Mouse (Mus musculus) bone marrow macrophage, adult 2 months (primary cell): Measurements from ENCODE around the gene Begain. TPM values are rescaled to one million over a fixed set of nuclear protein-coding genes. Genes with fewer than 3 reads are reported as not detected.

Source experiments
- H3K27ac ChIP-seq: 2 replicates; pipeline ENCODE4 v1.5.1; 2012; ENCODE audit warnings: low read depth, low read length; ENCODE audit not compliant: insufficient read depth
- H3K4me1 ChIP-seq: 2 replicates; pipeline ENCODE4 v1.6.1; 2012; ENCODE audit warnings: low read length; ENCODE audit not compliant: control insufficient read depth, insufficient read depth
- H3K4me3 ChIP-seq: 2 replicates; pipeline ENCODE4 v1.5.1; 2012; ENCODE audit warnings: mild to moderate bottlenecking, low read length, moderate library complexity; ENCODE audit not compliant: insufficient read depth
- CTCF ChIP-seq: IDR thresholded peaks from 2 replicates; pipeline ENCODE4 v1.5.1; 2012; ENCODE audit warnings: low read depth, mild to moderate bottlenecking, low read length, moderate library complexity
- POLR2A ChIP-seq: IDR thresholded peaks from 2 replicates; pipeline ENCODE4 v1.6.1; 2012; ENCODE audit warnings: mild to moderate bottlenecking, low read depth, low read length, borderline replicate concordance
- polyA plus RNA-seq: library from polyadenylated mRNA; stranded (reverse); fragments of >200 nt; gene quantifications from 2 replicates; pipeline ENCODE4 v1.2.4, GENCODE M21; 2012; ENCODE audit not compliant: missing spikeins, insufficient read depth, insufficient read length

Gene Begain
- polyA plus RNA-seq, 1 experiment: not detected

GRCm38 (mm10) chr12:109010070-109010649, 57.9 kb downstream of the Begain start:
- Histone ChIP-seq H3K4me3 (no peak overlapping the region), H3K4me1 (no peaks in the 10 kb centered on the region), H3K27ac (no peak overlapping the region)
- TF ChIP-seq POLR2A: no peak
- TF ChIP-seq CTCF: no peak

- Histone ChIP-seq H3K4me1 (no peaks in the 10 kb centered on the region), H3K4me3 (no peak overlapping the region), H3K27ac (no peak overlapping the region)
- TF ChIP-seq POLR2A (no peak), CTCF (no peak)
Measured at GRCm38 (mm10) chr12:109002978-109003377, 65.0 kb downstream of the Begain start.

GRCm38 (mm10) chr12:108997249-108997648, 70.8 kb downstream of the Begain start:
- no peaks in the 10 kb centered on the region for H3K4me1 ChIP-seq
- TF ChIP-seq POLR2A (no peak), CTCF (no peak)
- no peak overlapping the region for H3K4me3 ChIP-seq

GRCm38 (mm10) chr12:108995976-108996636, 71.9 kb downstream of the Begain start:
- H3K4me1 ChIP-seq: peaks cover under 1% of the 10 kb centered on the region; the same call in 1 of the 2 replicates

More at GRCm38 (mm10) chr12:108997249-108997648, 70.8 kb downstream of the Begain start:
- H3K27ac ChIP-seq: no peak overlapping the region

GRCm38 (mm10) chr12:108994436-108995031, 73.5 kb downstream of the Begain start:
- Histone ChIP-seq H3K4me3 (0 out of 2 replicates have a peak overlapping the region, but pooled peaks have one; percentile 15), H3K4me1 (peaks cover 6% of the 10 kb centered on the region), H3K27ac (no peak overlapping the region)
- TF ChIP-seq CTCF (no peak), POLR2A (no peak)

More at GRCm38 (mm10) chr12:108995976-108996636, 71.9 kb downstream of the Begain start:
- TF ChIP-seq CTCF (no peak), POLR2A (no peak)
- Histone ChIP-seq H3K27ac (no peak overlapping the region), H3K4me3 (no peak overlapping the region)

- H3K4me3 ChIP-seq: no peak overlapping the region
- no peak overlapping the region for H3K27ac ChIP-seq
- TF ChIP-seq POLR2A (no peak), CTCF (no peak)
- H3K4me1 ChIP-seq: peaks cover 6% of the 10 kb centered on the region
Measured at GRCm38 (mm10) chr12:108993046-108993445, 75.0 kb downstream of the Begain start.

GRCm38 (mm10) chr12:108990425-108990824, 77.6 kb downstream of the Begain start:
- TF ChIP-seq CTCF (no peak), POLR2A (no peak)
- Histone ChIP-seq H3K4me3 (peak overlapping the region; percentile 45), H3K4me1 (peaks cover 6% of the 10 kb centered on the region), H3K27ac (peak overlapping the region; percentile 9; the same call in 1 of the 2 replicates)

- H3K27ac ChIP-seq: no peak overlapping the region
- H3K4me3 ChIP-seq: no peak overlapping the region
- no peak for TF ChIP-seq CTCF
- TF ChIP-seq POLR2A: no peak
- peaks cover 6% of the 10 kb centered on the region for H3K4me1 ChIP-seq
Measured at GRCm38 (mm10) chr12:108987448-108987847, 80.6 kb downstream of the Begain start.

GRCm38 (mm10) chr12:108985025-108985424, 83.0 kb downstream of the Begain start:
- Histone ChIP-seq H3K4me1 (no peaks in the 10 kb centered on the region), H3K27ac (no peak overlapping the region), H3K4me3 (no peak overlapping the region)
- TF ChIP-seq POLR2A: no peak
- TF ChIP-seq CTCF: no peak

- Histone ChIP-seq H3K4me1 (no peaks in the 10 kb centered on the region), H3K27ac (no peak overlapping the region), H3K4me3 (no peak overlapping the region)
- no peak for TF ChIP-seq POLR2A
- no peak for TF ChIP-seq CTCF
Measured at GRCm38 (mm10) chr12:108984471-108984870, 83.5 kb downstream of the Begain start.
